Mouse (Mus musculus) CH12.LX (cell line): ENCODE results near the gene Zfp770.

ENCODE experiments used
- JUND ChIP-seq: conservative IDR thresholded peaks from 2 replicates; pipeline ENCODE4 v1.6.1; 2011; ENCODE audit warnings: low read depth, low read length, improper control_type of control experiment
- KAT2A ChIP-seq: IDR thresholded peaks from 2 replicates; pipeline ENCODE4 v1.6.1; 2012; ENCODE audit warnings: low read length, improper control_type of control experiment, inconsistent platforms; ENCODE audit not compliant: insufficient replicate concordance
- MAX ChIP-seq: IDR thresholded peaks from 2 replicates; pipeline ENCODE4 v1.6.1; 2011; ENCODE audit warnings: low read length, improper control_type of control experiment
- POLR2A ChIP-seq: IDR thresholded peaks from 2 replicates; pipeline ENCODE4 v1.6.1; 2011; ENCODE audit warnings: low read depth, mild to moderate bottlenecking, improper control_type of control experiment, low read length
- POLR2AphosphoS2 ChIP-seq: IDR thresholded peaks from 2 replicates; pipeline ENCODE4 v1.6.1; 2011; ENCODE audit warnings: low read depth, low read length, improper control_type of control experiment

DNA sequence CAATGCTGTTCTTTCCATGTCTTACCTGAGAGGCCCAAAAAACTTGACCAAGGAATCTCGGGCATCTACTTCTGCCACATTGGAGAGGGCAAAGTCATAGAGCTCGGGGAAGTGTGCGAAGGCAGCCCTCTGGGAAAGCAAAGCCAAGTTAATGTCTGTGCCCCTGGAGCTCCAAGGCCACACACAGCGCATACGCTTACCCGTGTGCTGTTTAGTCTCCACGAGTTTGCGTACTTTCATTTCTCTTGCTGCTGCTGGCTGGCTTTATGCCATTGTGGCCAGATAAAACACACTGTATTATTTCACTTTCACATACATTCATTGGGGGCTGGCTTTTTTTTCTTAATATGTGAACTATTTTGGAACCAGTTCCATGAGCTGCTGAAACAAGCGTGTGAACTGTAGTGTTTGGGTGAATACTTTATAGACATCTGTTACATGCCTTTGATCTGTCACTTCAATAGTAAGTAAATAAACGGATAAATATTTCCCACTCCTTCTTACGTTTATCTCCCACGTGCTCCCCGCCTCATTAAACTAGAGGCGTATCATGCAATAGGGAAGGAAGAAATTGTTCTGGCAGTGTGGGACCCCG lies 54.3 kb downstream of the Zfp770 start:
- TF ChIP-seq MAX = no peak
- no peak for TF ChIP-seq POLR2A
- no peak for TF ChIP-seq JUND
- TF ChIP-seq KAT2A = no peak
- no peak for TF ChIP-seq POLR2AphosphoS2
